Mouse (Mus musculus): Measurements from ENCODE around the gene Olfr38. TPM values are rescaled to one million over a fixed set of nuclear protein-coding genes. Genes with fewer than 3 reads are reported as not detected.

Gene Olfr38
- polyA plus RNA-seq, 1 experiment from 2014 or later, result not detected

DNA sequence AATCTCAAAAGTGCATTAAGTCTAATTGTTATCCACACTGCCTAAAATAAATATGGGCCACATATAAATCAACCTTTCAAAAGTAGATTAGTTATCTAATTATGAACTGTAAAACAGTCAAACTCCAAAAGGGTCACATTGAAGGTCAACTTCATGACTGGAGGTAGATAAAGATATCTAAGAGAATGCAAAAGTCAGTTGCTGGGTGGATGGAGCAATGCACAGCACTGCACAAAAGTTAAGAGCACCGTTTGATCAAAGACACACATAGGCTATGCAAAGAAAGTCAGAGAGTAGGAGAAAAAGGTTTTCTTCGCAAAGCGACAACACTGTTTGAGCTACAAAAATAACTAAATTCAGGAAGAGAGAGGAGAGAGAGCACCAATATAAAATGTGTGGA, 38.8 kb downstream of the Olfr38 start:
- WGBS (ENCODE audit: insufficient replicate concordance), result 75% methylated on average over 3 of the region's 3 CpGs
- H3K27ac ChIP-seq, result no peak overlapping the region
- DNase-seq, result no peak
- no peak overlapping the region for H3K9ac ChIP-seq
- no peak for ATAC-seq (ENCODE audit: low read depth)
- no peak overlapping the region for H3K4me2 ChIP-seq
- H3K36me3 ChIP-seq, result no peaks in the 10 kb centered on the region
- no peaks in the 10 kb centered on the region for H3K27me3 ChIP-seq
- H3K4me3 ChIP-seq (replicated peaks), result no peak overlapping the region
- H3K9me3 ChIP-seq (replicated peaks), result no peaks in the 10 kb centered on the region
- no peaks in the 10 kb centered on the region for H3K4me1 ChIP-seq (replicated peaks)

DNA sequence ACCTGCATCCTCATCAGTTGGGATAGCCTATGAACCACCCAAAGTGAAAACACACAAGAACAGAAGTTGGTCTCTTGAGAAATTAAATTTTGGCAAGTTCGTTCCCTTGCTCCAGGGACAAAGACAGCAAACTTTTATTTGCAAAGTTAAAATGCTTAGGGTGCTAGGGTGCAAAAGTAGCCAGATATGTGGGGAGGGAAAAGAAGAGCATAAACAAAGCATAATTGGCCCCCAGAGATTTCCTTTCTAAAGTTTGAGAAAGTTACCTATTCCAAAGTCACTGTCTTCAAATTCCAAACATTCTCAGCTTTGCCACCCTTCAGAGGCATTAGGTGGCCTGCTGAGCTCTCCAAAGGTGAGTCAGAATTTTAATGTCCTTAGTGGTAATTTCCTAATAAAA, 55.4 kb downstream of the Olfr38 start, which contains the start of gene Olfr450:
Olfr450 (plus strand) TSS at position 301 of the 400 bp plus-strand sequence.
- no peaks in the 10 kb centered on the region for H3K27me3 ChIP-seq
- WGBS (ENCODE audit: insufficient replicate concordance), result 70% methylated on average over 1 of the region's 1 CpGs
- no peak within 1 kb of the TSS for H3K9ac ChIP-seq
- H3K4me2 ChIP-seq, result no peak within 1 kb of the TSS
- no peak within 1 kb of the TSS for H3K27ac ChIP-seq
- DNase-seq, result no peak
- no peak for ATAC-seq (ENCODE audit: low read depth)
- no peaks in the 10 kb centered on the region for H3K4me1 ChIP-seq (replicated peaks)
- no peak within 1 kb of the TSS for H3K4me3 ChIP-seq (replicated peaks)
- no peaks in the 10 kb centered on the region for H3K36me3 ChIP-seq
- H3K9me3 ChIP-seq (replicated peaks), result no peaks in the 10 kb centered on the region

Other genes with a start within 250 kb of the Olfr38 start
- gene Olfr455, start 208.8 kb upstream of the Olfr38 start, polyA plus RNA-seq (2015; fragmentation: Nextera tagmentation; extraction: Ambion mirVana), result not detected in 2 replicates
- gene Tcaf3, start 158.7 kb upstream of the Olfr38 start, polyA plus RNA-seq (2015; fragmentation: Nextera tagmentation; extraction: Ambion mirVana), result not detected in 2 replicates
- gene Tcaf2, start 111.2 kb upstream of the Olfr38 start, polyA plus RNA-seq (2015; fragmentation: Nextera tagmentation; extraction: Ambion mirVana), result 0.24 and 0.27 TPM in 2 replicates
- gene Tcaf1, start 46.3 kb upstream of the Olfr38 start, polyA plus RNA-seq (2015; fragmentation: Nextera tagmentation; extraction: Ambion mirVana), result 6.0 and 7.8 TPM in 2 replicates
- not detected in 2 replicates for gene Olfr453, start 17.0 kb upstream of the Olfr38 start, polyA plus RNA-seq (2015; fragmentation: Nextera tagmentation; extraction: Ambion mirVana)
- gene Olfr452, start 28.7 kb downstream of the Olfr38 start, polyA plus RNA-seq (2015; fragmentation: Nextera tagmentation; extraction: Ambion mirVana), result not detected in 2 replicates
- not detected in 2 replicates for gene Olfr450, start 55.5 kb downstream of the Olfr38 start, polyA plus RNA-seq (2015; fragmentation: Nextera tagmentation; extraction: Ambion mirVana)
- not detected in 2 replicates for gene Olfr449, start 78.0 kb downstream of the Olfr38 start, polyA plus RNA-seq (2015; fragmentation: Nextera tagmentation; extraction: Ambion mirVana)
- not detected in 2 replicates for gene Olfr448, start 134.0 kb downstream of the Olfr38 start, polyA plus RNA-seq (2015; fragmentation: Nextera tagmentation; extraction: Ambion mirVana)
- gene Olfr447, start 152.5 kb downstream of the Olfr38 start, polyA plus RNA-seq (2015; fragmentation: Nextera tagmentation; extraction: Ambion mirVana), result not detected in 2 replicates
- gene Olfr446, start 165.0 kb downstream of the Olfr38 start, polyA plus RNA-seq (2015; fragmentation: Nextera tagmentation; extraction: Ambion mirVana), result not detected in 2 replicates
- not detected in 2 replicates for gene Olfr444, start 192.7 kb downstream of the Olfr38 start, polyA plus RNA-seq (2015; fragmentation: Nextera tagmentation; extraction: Ambion mirVana)

All from liver, embryonic 13.5 days (tissue).